Mouse (Mus musculus) forelimb bud, embryonic 11.5 days (tissue): ENCODE data around the gene Agrn.
"Not testable (repeated sequence)": the region's sequence is repeated elsewhere in the genome, so short reads cannot be mapped to it uniquely, and the experiment has no call there.

Experiments
- DNase-seq: peaks from one replicate; pipeline ENCODE4 v3.0.0-alpha.2; 2012; ENCODE audit warnings: low read depth, low spot score

Gene Agrn

DNA sequence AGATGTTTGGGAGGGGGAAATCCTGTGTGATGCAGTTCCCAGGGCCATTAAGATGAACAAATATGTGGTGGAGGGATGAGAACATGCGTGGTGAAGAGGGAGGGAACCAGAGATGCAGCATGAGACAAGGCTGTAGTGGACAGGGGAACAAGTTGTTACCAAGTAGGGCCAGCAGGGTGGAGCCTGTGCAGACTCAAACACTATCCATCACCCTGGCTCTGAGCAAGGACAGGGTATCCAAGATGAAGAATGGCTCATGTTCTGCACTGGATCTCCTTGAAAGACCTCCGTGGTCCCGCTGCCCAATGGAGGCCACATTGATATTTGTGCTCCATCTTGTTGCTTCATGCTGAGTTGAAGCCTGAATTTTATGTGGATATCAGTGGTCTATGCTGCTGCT is 42.5 kb downstream of the Agrn start:
- no peak for DNase-seq

DNA sequence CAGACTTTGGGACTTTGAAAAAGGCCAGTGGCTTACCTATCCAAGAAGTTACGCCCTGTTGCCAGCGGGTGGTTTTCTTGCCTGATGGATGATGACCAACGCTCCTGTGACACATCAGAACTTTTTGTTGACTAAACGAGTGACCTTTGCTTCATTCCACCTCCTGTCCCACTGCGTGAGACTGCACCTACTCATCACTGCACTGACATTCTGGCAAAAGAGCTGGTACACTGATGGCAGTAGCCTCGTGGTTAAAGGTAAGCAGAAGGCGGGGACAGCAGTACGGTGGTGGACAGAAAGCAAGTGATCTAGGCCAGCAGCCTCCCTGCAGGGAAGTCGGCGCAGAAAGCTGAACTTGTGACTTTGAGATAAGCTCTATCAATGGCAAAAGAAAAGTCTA is 46.4 kb downstream of the Agrn start:
- DNase-seq = not testable (repeated sequence)

DNA sequence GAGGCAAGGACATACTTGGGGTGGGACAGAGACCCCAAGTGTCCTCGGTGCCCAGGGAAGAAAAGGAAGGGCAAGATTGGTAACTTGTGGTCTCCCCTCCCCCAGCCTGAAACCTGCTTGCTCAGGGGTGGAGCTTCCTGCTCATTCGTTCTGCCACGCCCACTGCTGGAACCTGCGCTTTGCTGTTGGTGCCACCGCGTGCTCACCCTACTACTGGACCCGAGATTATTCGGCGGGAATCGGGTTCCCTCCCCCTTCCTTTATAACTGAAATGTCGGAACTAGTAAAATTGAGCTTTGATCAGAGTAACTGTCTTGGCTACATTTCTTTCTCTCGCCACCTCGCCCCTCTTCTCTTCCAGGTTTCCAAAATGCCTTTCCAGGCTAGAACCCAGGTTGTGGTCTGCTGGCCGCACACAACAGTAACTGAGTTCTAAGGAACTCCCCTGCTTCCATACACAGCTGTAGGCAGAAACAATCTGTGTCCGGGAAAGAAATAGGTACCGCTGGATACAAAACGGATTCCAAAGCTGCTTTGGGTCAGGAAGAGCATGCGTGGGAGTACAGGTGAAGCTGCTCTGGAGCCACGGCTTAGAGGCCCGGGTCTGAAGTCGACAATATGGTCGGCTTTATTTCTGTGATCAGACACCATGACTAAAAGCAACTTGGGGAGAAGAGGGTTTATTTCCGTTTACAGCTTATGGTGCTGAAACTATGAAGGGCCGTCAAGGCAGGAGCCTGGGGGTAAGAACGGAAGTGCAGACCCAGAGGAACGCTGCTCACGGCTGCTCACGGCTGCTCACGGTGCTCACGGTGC is 60.8 kb downstream of the Agrn start:
- DNase-seq = no peak

DNA sequence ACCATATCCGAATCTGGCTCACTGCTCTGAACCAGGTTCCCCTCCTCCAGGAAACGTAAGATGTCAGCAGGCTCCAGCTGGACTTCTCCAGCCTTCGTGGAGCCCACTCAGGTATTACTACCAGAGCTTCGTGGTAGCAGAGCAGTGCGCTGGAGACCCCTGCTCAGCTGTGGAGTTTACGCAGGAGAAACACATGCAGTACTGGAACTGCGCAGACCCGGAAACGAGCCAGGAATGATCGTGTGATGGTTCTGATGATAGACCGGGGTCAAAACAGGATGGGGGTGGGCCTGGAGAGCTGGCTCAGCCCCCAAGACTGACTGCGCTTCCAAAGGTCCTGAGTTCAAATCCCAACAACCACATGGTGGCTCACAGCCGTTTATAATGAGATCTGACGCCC is 61.5 kb downstream of the Agrn start:
- DNase-seq = no peak

DNA sequence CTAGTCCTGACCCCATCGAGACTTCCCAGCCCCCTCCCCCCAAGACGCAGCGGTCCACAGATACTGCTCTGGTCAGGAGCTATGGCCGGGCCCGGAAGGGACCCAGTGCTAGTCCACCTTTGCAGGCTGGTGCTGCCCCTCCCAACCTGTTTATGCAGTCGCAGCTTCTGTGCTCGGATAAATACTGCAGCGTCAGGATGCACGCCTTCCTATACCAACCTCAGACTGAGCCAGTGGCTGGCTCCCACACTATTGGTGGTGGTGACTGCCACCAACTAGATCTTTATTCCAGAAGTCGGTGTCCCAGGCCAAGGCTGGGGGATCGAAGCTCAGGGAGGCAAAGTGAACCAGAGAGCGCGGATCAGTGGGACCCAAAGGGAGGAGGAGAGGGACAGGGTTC is 62.2 kb downstream of the Agrn start:
- no peak for DNase-seq

DNA sequence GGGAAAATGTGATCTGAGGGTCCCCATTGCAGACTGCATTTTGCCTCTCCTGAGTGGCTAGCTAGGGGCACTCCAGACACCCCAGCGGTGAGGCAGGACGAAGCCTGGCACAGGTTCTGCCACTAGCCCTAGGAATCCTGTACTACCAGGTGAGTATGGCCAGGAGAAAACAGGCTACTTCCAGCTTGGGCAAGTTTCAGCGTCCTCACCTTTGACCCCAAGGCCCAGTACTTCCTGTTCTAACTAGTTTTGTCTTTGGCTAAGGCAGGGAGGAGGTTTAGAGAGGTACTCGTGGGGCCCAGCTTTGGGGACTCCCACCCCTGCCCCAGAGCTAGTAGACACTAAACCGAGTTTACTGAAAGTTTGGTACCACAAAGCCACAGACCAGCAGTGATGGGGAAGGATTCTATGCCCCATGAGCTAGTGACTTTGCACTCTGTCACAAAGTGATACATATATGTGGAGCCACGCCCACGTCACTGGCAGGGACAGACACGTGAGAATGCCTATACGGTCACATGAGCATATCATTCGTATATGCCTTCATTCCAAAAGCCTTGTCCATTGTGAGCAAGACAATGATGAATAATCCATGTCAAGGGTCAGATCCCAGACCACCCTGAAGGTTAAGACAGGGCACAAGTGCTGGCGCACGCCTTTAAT is 63.2 kb downstream of the Agrn start:
- DNase-seq = no peak

DNA sequence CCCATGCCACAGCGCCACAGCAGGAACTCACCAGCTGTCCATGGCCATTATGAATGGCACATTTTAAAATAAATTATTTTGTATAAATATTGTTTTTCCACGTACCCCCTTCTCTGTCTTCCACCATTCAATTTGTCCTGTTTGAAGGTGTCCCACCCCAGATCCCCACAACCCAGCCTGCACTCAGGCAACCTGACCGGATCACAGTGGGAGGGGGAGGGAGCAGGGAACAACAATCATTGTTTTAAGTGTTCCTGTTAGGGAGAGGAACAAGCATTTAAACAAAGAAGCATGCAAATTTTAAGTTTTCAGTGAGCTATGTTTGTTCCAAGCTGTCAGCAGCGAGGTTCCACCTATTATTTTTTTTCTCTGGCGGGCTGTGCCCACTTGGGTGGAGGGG is 64.0 kb downstream of the Agrn start:
- DNase-seq = no peak

DNA sequence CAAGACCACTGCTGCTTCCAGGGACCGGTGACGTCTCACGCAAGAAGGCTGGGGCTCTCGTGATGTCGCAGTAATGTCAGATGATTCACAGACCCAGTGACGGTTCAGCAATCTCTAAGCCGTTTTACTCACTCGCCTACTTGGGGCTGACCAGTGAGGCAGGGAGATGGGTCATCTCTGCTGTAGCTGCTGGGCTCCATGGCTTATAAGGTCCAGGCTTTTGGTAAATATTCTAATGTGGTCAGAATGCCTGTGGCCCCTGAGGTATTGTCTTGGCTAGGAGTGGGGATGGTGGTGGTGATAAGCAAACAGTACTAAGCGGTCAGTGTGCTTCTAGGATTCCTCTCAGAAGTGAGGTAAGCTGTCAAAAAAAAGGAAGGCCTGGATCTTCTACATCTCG is 66.3 kb downstream of the Agrn start:
- no peak for DNase-seq

DNA sequence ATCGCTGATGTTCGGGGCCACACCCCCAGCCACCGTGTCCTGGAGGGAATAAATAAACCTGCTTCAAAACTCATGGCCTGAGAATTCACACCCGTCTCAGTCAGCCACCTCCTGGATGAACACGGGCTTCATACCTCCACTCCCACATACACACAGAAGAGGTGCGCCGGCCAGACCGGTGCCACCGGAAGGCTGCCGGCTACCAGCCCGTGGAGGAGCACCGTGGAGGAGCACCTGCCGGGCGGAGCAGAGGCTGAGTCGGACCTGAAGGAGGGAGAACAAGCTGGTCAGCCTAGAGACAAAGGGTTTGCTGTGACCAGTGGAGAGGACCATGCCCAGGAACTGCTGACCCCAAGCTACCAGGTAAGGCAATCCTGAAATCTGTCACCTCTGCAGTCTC is 66.9 kb downstream of the Agrn start, which contains the start of gene Rnf223:
Gene Rnf223 (plus strand): TSS at position 78 of the 400 bp plus-strand sequence.
- no peak for DNase-seq

DNA sequence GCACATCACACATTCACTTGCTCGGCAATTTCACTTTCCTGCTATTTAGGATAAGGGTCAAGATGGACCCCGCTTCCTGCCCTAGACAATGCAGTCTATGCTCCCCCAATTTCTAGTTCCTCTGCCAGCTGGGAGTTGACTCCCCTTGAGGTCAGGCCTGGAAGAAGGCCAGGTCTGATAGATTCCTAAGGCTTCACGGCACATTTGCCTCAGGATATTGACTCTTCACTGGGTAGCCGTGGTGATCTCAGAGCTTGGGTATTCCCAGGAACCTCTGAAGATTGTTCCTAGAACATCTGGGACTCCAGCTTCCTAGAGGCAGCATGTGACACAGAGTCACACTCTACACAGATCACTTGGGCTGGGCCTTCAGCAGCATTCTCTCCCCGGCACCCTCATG is 68.5 kb downstream of the Agrn start:
- no peak for DNase-seq

DNA sequence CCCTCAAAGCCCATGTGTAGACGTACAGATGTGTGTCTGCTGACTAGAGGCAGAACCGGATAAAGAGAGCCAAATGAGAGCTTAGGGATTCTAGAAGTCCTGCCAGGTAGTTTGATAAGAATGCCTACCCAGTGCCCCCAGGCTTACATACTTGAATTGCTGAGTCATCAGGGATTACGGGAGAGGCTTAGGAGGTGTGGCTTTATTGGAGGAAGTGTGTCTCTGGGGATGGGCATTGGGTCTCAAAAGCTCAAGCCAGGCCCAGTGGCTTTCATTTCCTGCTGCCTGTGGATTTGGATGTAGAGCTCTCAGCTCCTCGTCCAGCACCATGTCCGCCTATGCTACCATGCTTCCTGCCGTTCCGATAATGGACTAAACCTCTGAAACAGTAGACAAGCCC is 70.4 kb downstream of the Agrn start:
- no peak for DNase-seq

DNA sequence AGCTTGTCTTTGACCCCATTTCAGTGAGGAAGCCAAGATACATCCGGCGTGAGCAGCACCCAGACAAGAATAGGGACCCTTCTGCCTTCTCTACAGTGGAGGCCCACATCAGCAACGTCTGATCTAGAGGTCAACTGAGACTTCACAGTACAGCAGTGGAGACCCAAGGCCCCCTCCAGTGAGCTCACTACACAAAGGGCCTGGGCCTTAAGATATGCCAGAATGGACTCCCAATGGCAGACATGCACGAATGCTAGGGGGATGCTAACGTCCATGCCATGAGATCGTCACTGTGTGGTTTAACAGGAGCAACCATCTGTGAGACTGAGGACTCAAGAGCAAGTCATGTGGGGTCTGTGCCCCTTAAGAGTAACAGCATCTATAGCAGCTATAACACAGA is 71.9 kb downstream of the Agrn start:
- DNase-seq = no peak

DNA sequence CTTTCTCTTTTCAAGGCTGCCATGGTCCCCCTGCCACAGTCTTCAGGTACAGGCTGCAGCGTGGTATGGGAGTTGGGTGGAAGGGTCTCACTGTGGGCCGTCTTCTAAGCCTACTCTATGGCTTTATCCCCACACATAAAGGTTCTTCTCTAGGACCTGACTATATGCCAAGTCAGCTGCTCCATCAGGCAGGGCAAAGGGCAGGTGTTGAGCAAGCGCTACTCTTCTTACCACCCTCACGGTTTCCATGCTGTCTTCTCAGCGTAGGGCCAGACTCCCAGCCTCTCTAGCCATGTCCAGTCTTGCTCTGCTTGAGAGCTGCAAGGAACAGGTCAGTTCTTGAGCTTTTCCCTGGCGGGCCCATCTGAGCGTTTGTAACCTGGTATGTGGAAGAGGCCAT is 73.2 kb downstream of the Agrn start:
- DNase-seq = no peak
